Mouse (Mus musculus) brown adipose tissue, adult 24 weeks (tissue): ENCODE data around the gene Cdk12. TPM values are rescaled to one million over a fixed set of nuclear protein-coding genes. Genes with fewer than 3 reads are reported as not detected.
"Not testable (repeated sequence)": the region's sequence is repeated elsewhere in the genome, so short reads cannot be mapped to it uniquely, and the experiment has no call there.

ENCODE experiments used
- H3K27ac ChIP-seq: fragments of 200-500 bp; replicated peaks from 2 replicates; pipeline ENCODE4 v1.5.1; 2012; ENCODE audit warnings: low read depth, mild to moderate bottlenecking, low read length
- H3K4me1 ChIP-seq: fragments of 200-500 bp; 2 replicates; pipeline ENCODE4 v1.6.1; 2012; ENCODE audit warnings: low read length, mixed read lengths; ENCODE audit not compliant: control insufficient read depth, insufficient read depth, insufficient read length
- H3K4me3 ChIP-seq: fragments of 200-500 bp; 2 replicates; pipeline ENCODE4 v1.5.1; 2012; ENCODE audit warnings: low read depth, mild to moderate bottlenecking, low read length, moderate library complexity; ENCODE audit not compliant: insufficient read depth
- polyA plus RNA-seq: library from polyadenylated mRNA; stranded (reverse); fragments of >200 nt; gene quantifications from 2 replicates; pipeline ENCODE4 v1.2.4, GENCODE M21; 2012; ENCODE audit not compliant: missing spikeins, insufficient read depth, insufficient read length

The Cdk12 gene
- polyA plus RNA-seq = 14.2 and 15.0 TPM in 2 replicates

DNA sequence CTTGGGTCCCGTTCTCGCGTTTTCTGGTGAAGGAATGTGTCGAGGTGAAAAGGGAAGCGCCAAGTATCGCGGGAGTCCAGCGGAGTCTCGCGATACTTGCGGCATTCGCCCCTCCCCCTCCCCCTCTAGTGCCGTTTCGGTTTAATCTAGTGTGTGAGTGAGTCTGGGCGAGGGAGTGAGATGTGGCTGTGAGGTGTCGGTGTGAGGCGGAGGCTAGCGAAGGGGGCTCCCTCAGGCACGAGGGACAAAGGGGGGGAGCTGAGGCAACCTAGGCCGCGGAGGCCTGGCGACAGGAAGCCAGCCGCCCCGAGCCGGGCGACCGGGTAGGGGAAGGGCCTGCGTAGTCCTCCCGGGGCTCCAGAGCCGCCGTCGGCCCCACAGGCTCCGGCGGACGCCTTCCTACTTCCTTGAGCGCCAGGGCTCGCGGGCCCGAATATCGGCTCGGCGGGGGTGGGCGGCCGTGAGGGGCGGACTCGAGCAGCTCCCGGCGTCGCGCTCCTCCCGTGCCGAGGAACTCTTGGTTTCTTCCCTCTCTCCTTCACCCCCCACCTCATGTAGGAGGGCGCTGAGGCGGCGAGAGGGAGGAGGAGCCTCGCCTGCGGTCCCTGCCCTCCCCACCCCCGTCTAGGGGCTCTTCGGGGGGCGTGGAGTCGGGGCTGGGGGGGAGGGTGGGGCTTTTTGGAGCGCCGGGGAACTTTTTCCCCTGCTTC is at the start of gene Cdk12:
Cdk12 (plus strand) TSS at position 419 of the 710 bp plus-strand sequence.
- H3K4me3 ChIP-seq = peak within 1 kb of the TSS; percentile 72
- peaks cover 2% of the 10 kb centered on the region; the same call in 1 of the 2 replicates for H3K4me1 ChIP-seq
- peak within 1 kb of the TSS; percentile 91 for H3K27ac ChIP-seq

- H3K27ac ChIP-seq = no peak overlapping the region
- H3K4me3 ChIP-seq = no peak overlapping the region
- no peaks in the 10 kb centered on the region for H3K4me1 ChIP-seq
Measured at GRCm38 (mm10) chr11:98155094-98155493, 47.8 kb upstream of the Cdk12 start.

- no peak overlapping the region for H3K27ac ChIP-seq
- no peak overlapping the region for H3K4me3 ChIP-seq
- H3K4me1 ChIP-seq = no peaks in the 10 kb centered on the region
Measured at GRCm38 (mm10) chr11:98168400-98168799, 34.5 kb upstream of the Cdk12 start.

GRCm38 (mm10) chr11:98182149-98182548 is 20.7 kb upstream of the Cdk12 start:
- not testable (repeated sequence) for H3K4me1 ChIP-seq, H3K27ac ChIP-seq, H3K4me3 ChIP-seq

- Histone ChIP-seq H3K27ac (no peak overlapping the region), H3K4me3 (no peak overlapping the region), H3K4me1 (peaks cover 3% of the 10 kb centered on the region; the same call in 1 of the 2 replicates)
Measured at GRCm38 (mm10) chr11:98187640-98188395, 15.0 kb upstream of the Cdk12 start.

DNA sequence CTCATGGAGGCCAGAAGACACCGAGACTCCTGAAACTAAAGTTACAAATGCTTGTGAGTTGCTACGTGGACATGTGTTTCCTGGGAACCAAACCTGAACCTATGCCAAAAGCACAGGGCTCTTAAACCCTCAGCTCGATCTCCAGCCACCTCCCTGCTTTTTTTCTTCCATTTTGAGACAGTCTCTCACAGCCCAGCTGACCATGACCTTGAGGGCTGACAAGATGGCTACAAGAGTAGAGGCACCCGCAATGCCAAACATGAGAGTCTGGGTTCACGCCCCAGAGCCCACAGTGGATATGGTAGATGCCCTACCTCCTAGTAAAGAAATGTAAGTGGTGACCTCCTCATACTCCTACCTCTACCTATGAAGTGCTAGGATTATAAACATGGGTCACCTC is 12.0 kb upstream of the Cdk12 start:
- Histone ChIP-seq H3K27ac (no peak overlapping the region), H3K4me3 (no peak overlapping the region), H3K4me1 (peaks cover 3% of the 10 kb centered on the region; the same call in 1 of the 2 replicates)

GRCm38 (mm10) chr11:98192901-98193805 is 9.7 kb upstream of the Cdk12 start, which contains the start of gene Med1:
TSS of gene Med1 (minus strand) at chr11:98193293.
- H3K4me3 ChIP-seq = peak within 1 kb of the TSS; percentile 84
- peak within 1 kb of the TSS; percentile 67 for H3K27ac ChIP-seq
- H3K4me1 ChIP-seq = peaks cover 3% of the 10 kb centered on the region; the same call in 1 of the 2 replicates

DNA sequence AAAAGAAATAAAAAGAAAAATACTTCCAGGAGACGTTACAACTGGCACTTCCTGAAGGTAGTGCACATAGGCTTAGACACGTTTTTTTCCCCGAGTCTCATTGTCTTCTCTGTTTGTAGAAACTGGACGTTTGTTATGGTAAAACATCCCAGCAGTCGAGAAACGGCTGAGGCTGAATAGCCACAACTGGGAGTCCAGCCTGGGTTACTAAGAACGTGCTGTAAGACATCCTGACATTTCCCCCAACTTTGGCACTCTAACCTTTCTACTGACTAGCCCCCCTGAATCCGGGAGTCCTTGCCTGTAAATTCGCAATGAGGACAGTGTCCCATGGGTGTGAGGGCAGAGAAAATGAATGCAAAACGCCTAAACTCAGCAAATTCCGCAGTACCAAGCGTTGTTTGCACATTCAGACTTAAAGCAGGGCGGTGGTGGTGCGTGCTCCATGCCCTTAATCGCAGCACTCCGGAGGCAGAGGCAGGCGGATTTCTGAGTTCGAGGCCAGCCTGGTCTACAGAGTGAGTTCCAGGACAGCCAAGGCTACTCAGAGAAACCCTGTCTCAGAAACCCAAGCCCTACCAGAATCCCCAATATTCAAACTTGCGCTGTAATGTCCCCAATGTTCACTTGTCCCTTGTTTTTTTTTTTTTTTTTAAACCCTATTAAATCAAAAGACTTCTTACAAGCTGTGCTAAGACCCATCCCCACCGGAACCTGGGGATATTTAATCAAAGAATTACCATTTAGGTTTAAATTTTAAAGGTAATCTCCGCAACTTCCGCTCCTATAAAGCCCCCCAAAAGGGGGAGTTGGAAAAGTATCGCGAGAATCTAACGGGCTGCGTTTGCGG is 843 bp upstream of the Cdk12 start:
- peak overlapping the region; percentile 69 for H3K27ac ChIP-seq
- peak overlapping the region; percentile 67 for H3K4me3 ChIP-seq
- H3K4me1 ChIP-seq = peaks cover 2% of the 10 kb centered on the region; the same call in 1 of the 2 replicates

GRCm38 (mm10) chr11:98203351-98203911 is 572 bp downstream of the Cdk12 start:
- H3K27ac ChIP-seq = peak overlapping the region; percentile 90
- peaks cover 2% of the 10 kb centered on the region; the same call in 1 of the 2 replicates for H3K4me1 ChIP-seq
- H3K4me3 ChIP-seq = peak overlapping the region; percentile 72

DNA sequence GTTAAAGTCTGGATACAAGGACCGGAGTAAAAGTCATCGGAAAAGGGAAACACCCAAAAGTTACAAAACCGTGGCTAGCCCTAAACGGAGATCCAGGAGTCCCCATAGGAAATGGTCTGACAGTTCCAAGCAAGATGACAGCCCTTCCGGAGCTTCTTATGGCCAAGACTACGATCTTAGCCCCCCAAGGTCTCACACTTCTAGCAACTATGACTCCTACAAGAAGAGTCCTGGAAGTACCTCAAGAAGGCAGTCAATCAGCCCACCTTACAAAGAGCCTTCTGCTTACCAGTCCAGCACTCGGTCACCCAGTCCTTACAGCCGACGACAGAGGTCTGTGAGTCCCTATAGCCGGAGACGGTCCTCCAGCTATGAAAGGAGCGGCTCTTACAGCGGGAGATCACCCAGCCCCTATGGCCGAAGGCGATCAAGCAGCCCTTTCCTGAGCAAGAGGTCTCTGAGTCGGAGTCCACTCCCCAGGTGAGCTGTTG is 1.1 kb downstream of the Cdk12 start:
- peak overlapping the region; percentile 90 for H3K27ac ChIP-seq
- peaks cover 2% of the 10 kb centered on the region; the same call in 1 of the 2 replicates for H3K4me1 ChIP-seq
- H3K4me3 ChIP-seq = peak overlapping the region; percentile 72

- Histone ChIP-seq H3K4me1 (peaks cover 2% of the 10 kb centered on the region; the same call in 1 of the 2 replicates), H3K27ac (no peak overlapping the region), H3K4me3 (no peak overlapping the region)
Measured at GRCm38 (mm10) chr11:98205463-98205862, 2.6 kb downstream of the Cdk12 start.

GRCm38 (mm10) chr11:98206281-98206680 is 3.4 kb downstream of the Cdk12 start:
- not testable (repeated sequence) for H3K27ac ChIP-seq, H3K4me3 ChIP-seq, H3K4me1 ChIP-seq

- not testable (repeated sequence) for H3K4me3 ChIP-seq, H3K27ac ChIP-seq, H3K4me1 ChIP-seq
Measured at GRCm38 (mm10) chr11:98209661-98210060, 6.8 kb downstream of the Cdk12 start.
